Mouse (Mus musculus) spleen, postnatal 4 days (tissue): Measurements from ENCODE around the gene Plpp2.

ENCODE experiments used
- DNase-seq, 2 experiments: peaks; one replicate each; pipeline ENCODE4 v3.0.0; 2022; ENCODE audit warnings: low spot score in 2 of 2

The Plpp2 gene

GRCm38 (mm10) chr10:79550366-79550765, 16.8 kb upstream of the Plpp2 start:
- no peak for DNase-seq

GRCm38 (mm10) chr10:79548971-79549723, 15.6 kb upstream of the Plpp2 start:
- DNase-seq: peak in 1 of 2 experiments; percentile 59

GRCm38 (mm10) chr10:79548546-79548945, 14.9 kb upstream of the Plpp2 start:
- DNase-seq: peak in 1 of 2 experiments; percentile 54

- peak in 1 of 2 experiments; percentile 48 for DNase-seq
Measured at GRCm38 (mm10) chr10:79547148-79547675, 13.6 kb upstream of the Plpp2 start.

- no peak for DNase-seq
Measured at GRCm38 (mm10) chr10:79546483-79546882, 12.9 kb upstream of the Plpp2 start.

- DNase-seq: peak in 1 of 2 experiments; percentile 9
Measured at GRCm38 (mm10) chr10:79545891-79546290, 12.3 kb upstream of the Plpp2 start.

GRCm38 (mm10) chr10:79544631-79545030, 11.0 kb upstream of the Plpp2 start:
- DNase-seq: peak in 1 of 2 experiments; percentile 52

- peak; percentile 9 to 47 for DNase-seq
Measured at GRCm38 (mm10) chr10:79543884-79544597, 10.4 kb upstream of the Plpp2 start.

- DNase-seq: peak in 1 of 2 experiments; percentile 54
Measured at GRCm38 (mm10) chr10:79542171-79542570, 8.6 kb upstream of the Plpp2 start.

GRCm38 (mm10) chr10:79541522-79541921, 7.9 kb upstream of the Plpp2 start:
- DNase-seq: peak in 1 of 2 experiments; percentile 61

GRCm38 (mm10) chr10:79540746-79541145, 7.2 kb upstream of the Plpp2 start:
- peak in 1 of 2 experiments; percentile 59 for DNase-seq

GRCm38 (mm10) chr10:79539701-79540495, 6.3 kb upstream of the Plpp2 start:
- DNase-seq: peak in 1 of 2 experiments; percentile 53

GRCm38 (mm10) chr10:79538873-79539272, 5.3 kb upstream of the Plpp2 start:
- no peak for DNase-seq

GRCm38 (mm10) chr10:79538323-79538722, 4.7 kb upstream of the Plpp2 start:
- peak in 1 of 2 experiments; percentile 47 for DNase-seq

- peak in 1 of 2 experiments; percentile 51 for DNase-seq
Measured at GRCm38 (mm10) chr10:79537781-79538180, 4.2 kb upstream of the Plpp2 start.

- peak in 1 of 2 experiments; percentile 46 for DNase-seq
Measured at GRCm38 (mm10) chr10:79537271-79537670, 3.7 kb upstream of the Plpp2 start.

GRCm38 (mm10) chr10:79536461-79537080, 3.0 kb upstream of the Plpp2 start:
- DNase-seq: peak in 1 of 2 experiments; percentile 54

- DNase-seq: peak in 1 of 2 experiments; percentile 39
Measured at GRCm38 (mm10) chr10:79535431-79535830, 1.8 kb upstream of the Plpp2 start.

- DNase-seq: peak; percentile 10 to 54
Measured at GRCm38 (mm10) chr10:79534426-79534825, 830 bp upstream of the Plpp2 start.

GRCm38 (mm10) chr10:79532678-79533077, 918 bp downstream of the Plpp2 start:
- DNase-seq: peak in 1 of 2 experiments; percentile 10

- DNase-seq: peak; percentile 8 to 53
Measured at GRCm38 (mm10) chr10:79531593-79531992, 2.0 kb downstream of the Plpp2 start.
